Mouse (Mus musculus) liver, adult 2 months (tissue): Measurements from ENCODE around the gene Sdsl. TPM values are rescaled to one million over a fixed set of nuclear protein-coding genes. Genes with fewer than 3 reads are reported as not detected.

Source experiments
- DNase-seq: peaks from one replicate; pipeline ENCODE4 v3.0.0-alpha.2; 2011; ENCODE audit warnings: low read depth, low spot score; ENCODE audit errors: extremely low read depth
- H3K27ac ChIP-seq: fragments of 200-500 bp; replicated peaks from 2 replicates; pipeline ENCODE4 v1.5.1; 2012; ENCODE audit warnings: low read depth, mild to moderate bottlenecking, control low read depth, inconsistent platforms, low read length; ENCODE audit not compliant: insufficient read depth
- H3K27me3 ChIP-seq: fragments of 200-500 bp; 2 replicates; pipeline ENCODE4 v1.6.1; 2012; ENCODE audit warnings: mild to moderate bottlenecking, moderate library complexity, low read length, inconsistent platforms; ENCODE audit not compliant: control insufficient read depth, insufficient read depth
- H3K36me3 ChIP-seq: fragments of 200-500 bp; 2 replicates; pipeline ENCODE4 v1.6.1; 2012; ENCODE audit warnings: low read length, inconsistent platforms; ENCODE audit not compliant: control insufficient read depth, insufficient read depth
- H3K4me1 ChIP-seq: fragments of 200-500 bp; 2 replicates; pipeline ENCODE4 v1.6.1; 2011; ENCODE audit warnings: low read length; ENCODE audit not compliant: control insufficient read depth, insufficient read depth
- H3K4me3 ChIP-seq: fragments of 200-500 bp; 2 replicates; pipeline ENCODE4 v1.5.1; 2011; ENCODE audit warnings: low read depth, mild to moderate bottlenecking, control low read depth, low read length, moderate library complexity; ENCODE audit not compliant: insufficient read depth
- H3K79me2 ChIP-seq: fragments of 200-500 bp; 2 replicates; pipeline ENCODE4 v1.6.1; 2012; ENCODE audit warnings: inconsistent platforms, mild to moderate bottlenecking, low read length, moderate library complexity; ENCODE audit not compliant: control insufficient read depth, insufficient read depth
- H3K9ac ChIP-seq: fragments of 200-500 bp; 2 replicates; pipeline ENCODE4 v1.6.1; 2012; ENCODE audit warnings: low read depth, mild to moderate bottlenecking, control low read depth, inconsistent platforms, low read length
- CTCF ChIP-seq: fragments of 200-500 bp; IDR thresholded peaks from 2 replicates; pipeline ENCODE4 v1.5.1; 2011; ENCODE audit warnings: low read depth, low read length, control low read depth
- POLR2A ChIP-seq: fragments of 200-500 bp; IDR thresholded peaks from 2 replicates; pipeline ENCODE4 v1.6.1; 2011; ENCODE audit warnings: low read length, control low read depth; ENCODE audit not compliant: insufficient read depth; ENCODE audit errors: extremely low read depth
- WGBS: fragments of 180-500 bp; shearing (Covaris S2); methylation state at CpG from one replicate; pipeline ENCODE4 v1.1.7; 2018; 5-methylcytosine and 5-hydroxymethylcytosine counted together
- polyA plus RNA-seq: library from polyadenylated mRNA; depleted of rRNA; stranded (reverse); fragments of >200 nt; gene quantifications from 2 replicates; pipeline ENCODE4 v1.2.3, GENCODE M21; 2012
- total RNA-seq: library from RNA; depleted of rRNA; stranded (reverse); fragments of >200 nt; gene quantifications from 2 replicates; pipeline ENCODE4 v1.2.3, GENCODE M21; 2014

Sdsl gene
- total and polyA plus RNA-seq, 2 experiments, result 11.7 to 18.6 TPM

GRCm38 (mm10) chr5:120432486-120433015 is 40.1 kb downstream of the Sdsl start:
- no peaks in the 10 kb centered on the region for H3K79me2 ChIP-seq
- no peak overlapping the region for H3K4me3 ChIP-seq
- 2% methylated on average over 9 of the region's 9 CpGs for WGBS
- no peak for DNase-seq
- H3K27me3 ChIP-seq, result peaks cover 39% of the 10 kb centered on the region
- H3K4me1 ChIP-seq, result no peaks in the 10 kb centered on the region
- no peak overlapping the region for H3K27ac ChIP-seq
- H3K9ac ChIP-seq, result no peak overlapping the region
- no peaks in the 10 kb centered on the region for H3K36me3 ChIP-seq
- TF ChIP-seq POLR2A, result no peak
- no peak for TF ChIP-seq CTCF

- Histone ChIP-seq H3K4me1 (no peaks in the 10 kb centered on the region), H3K36me3 (no peaks in the 10 kb centered on the region), H3K27ac (no peak within 1 kb of the TSS), H3K79me2 (no peaks in the 10 kb centered on the region), H3K4me3 (no peak within 1 kb of the TSS), H3K27me3 (peaks cover 46% of the 10 kb centered on the region), H3K9ac (no peak within 1 kb of the TSS)
- TF ChIP-seq POLR2A (no peak), CTCF (no peak)
- 3% methylated on average over 69 of the region's 69 CpGs for WGBS
- no peak for DNase-seq
Observed at GRCm38 (mm10) chr5:120431649-120432485, 40.7 kb downstream of the Sdsl start, which contains the start of gene Lhx5. Gene Lhx5 (plus strand): TSS chr5:120431699.

GRCm38 (mm10) chr5:120431001-120431583 is 41.5 kb downstream of the Sdsl start:
- peaks cover 43% of the 10 kb centered on the region for H3K27me3 ChIP-seq
- H3K27ac ChIP-seq, result no peak overlapping the region
- no peaks in the 10 kb centered on the region for H3K36me3 ChIP-seq
- H3K4me1 ChIP-seq, result no peaks in the 10 kb centered on the region
- H3K79me2 ChIP-seq, result no peaks in the 10 kb centered on the region
- no peak for TF ChIP-seq POLR2A
- TF ChIP-seq CTCF, result no peak
- 4% methylated on average over 30 of the region's 30 CpGs for WGBS
- no peak for DNase-seq
- H3K9ac ChIP-seq, result no peak overlapping the region
- no peak overlapping the region for H3K4me3 ChIP-seq

GRCm38 (mm10) chr5:120429692-120430091 is 42.9 kb downstream of the Sdsl start:
- Histone ChIP-seq H3K36me3 (no peaks in the 10 kb centered on the region), H3K79me2 (no peaks in the 10 kb centered on the region), H3K27ac (no peak overlapping the region), H3K4me3 (no peak overlapping the region), H3K27me3 (peaks cover 41% of the 10 kb centered on the region), H3K9ac (no peak overlapping the region), H3K4me1 (no peaks in the 10 kb centered on the region)
- no peak for TF ChIP-seq CTCF
- TF ChIP-seq POLR2A, result no peak
- no peak for DNase-seq
- WGBS, result 6% methylated on average over 6 of the region's 6 CpGs

GRCm38 (mm10) chr5:120428990-120429389 is 43.6 kb downstream of the Sdsl start:
- TF ChIP-seq CTCF, result no peak
- TF ChIP-seq POLR2A, result no peak
- no peak overlapping the region for H3K9ac ChIP-seq
- H3K27me3 ChIP-seq, result peaks cover 43% of the 10 kb centered on the region
- WGBS, result 2% methylated on average over 5 of the region's 6 CpGs
- no peak for DNase-seq
- no peak overlapping the region for H3K27ac ChIP-seq
- H3K79me2 ChIP-seq, result no peaks in the 10 kb centered on the region
- no peaks in the 10 kb centered on the region for H3K36me3 ChIP-seq
- H3K4me3 ChIP-seq, result no peak overlapping the region
- H3K4me1 ChIP-seq, result no peaks in the 10 kb centered on the region
